Mouse (Mus musculus) embryonic facial prominence, embryonic 12.5 days (tissue): Measurements from ENCODE around the gene Anapc15-ps. TPM values are rescaled to one million over a fixed set of nuclear protein-coding genes. Genes with fewer than 3 reads are reported as not detected.

Experiments
- ATAC-seq: fragments of 200-750 bp; cut with Nextera tagmentation; 2 replicates; pipeline ENCODE4 v1.8.0; 2017; ENCODE audit not compliant: insufficient number of reproducible peaks, insufficient read depth, low FRiP score, low TSS enrichment
- H3K27ac ChIP-seq: fragments of 300-500 bp; sonication (generic); 2 replicates; pipeline ENCODE4 v1.5.1; 2016; ENCODE audit warnings: mild to moderate bottlenecking
- H3K27me3 ChIP-seq: fragments of 300-500 bp; sonication (generic); 2 replicates; pipeline ENCODE4 v1.6.1; 2016; ENCODE audit warnings: mild to moderate bottlenecking, moderate library complexity
- H3K36me3 ChIP-seq: fragments of 300-500 bp; sonication (generic); 2 replicates; pipeline ENCODE4 v1.6.1; 2016; ENCODE audit warnings: mild to moderate bottlenecking
- H3K4me1 ChIP-seq: fragments of 300-500 bp; sonication (generic); 2 replicates; pipeline ENCODE4 v1.6.1; 2016
- H3K4me2 ChIP-seq: fragments of 300-500 bp; sonication (generic); replicated peaks from 2 replicates; pipeline ENCODE4 v1.6.1; 2016; ENCODE audit warnings: mild to moderate bottlenecking, moderate library complexity
- H3K4me3 ChIP-seq: fragments of 300-500 bp; sonication (generic); 2 replicates; pipeline ENCODE4 v1.5.1; 2016; ENCODE audit warnings: mild to moderate bottlenecking
- H3K9ac ChIP-seq: fragments of 300-500 bp; sonication (generic); 2 replicates; pipeline ENCODE4 v1.6.1; 2016; ENCODE audit warnings: mild to moderate bottlenecking, moderate library complexity
- H3K9me3 ChIP-seq: fragments of 300-500 bp; sonication (generic); 2 replicates; pipeline ENCODE4 v1.6.1; 2016; ENCODE audit warnings: mild to moderate bottlenecking, moderate library complexity
- WGBS: fragments of 180-500 bp; shearing (Covaris S2); methylation state at CpG from one replicate; pipeline ENCODE4 v1.1.7; 2016; 5-methylcytosine and 5-hydroxymethylcytosine counted together
- polyA plus RNA-seq: library from polyadenylated mRNA; unstranded; fragments of >200 nt; fragmentation: Nextera tagmentation; extraction: Ambion mirVana; gene quantifications from 2 replicates; pipeline ENCODE4 v1.2.1, GENCODE M21; 2016

Gene Anapc15-ps
- polyA plus RNA-seq, 1 experiment from 2014 or later: not detected

GRCm38 (mm10) chr10:95679131-95679530 lies 5.9 kb upstream of the Anapc15-ps start:
- Histone ChIP-seq H3K4me3 (no peak overlapping the region), H3K9ac (no peak overlapping the region), H3K27ac (no peak overlapping the region), H3K27me3 (no peaks in the 10 kb centered on the region), H3K4me1 (peaks cover 11% of the 10 kb centered on the region), H3K4me2 (no peak overlapping the region), H3K9me3 (no peaks in the 10 kb centered on the region), H3K36me3 (no peaks in the 10 kb centered on the region)
- 84% methylated on average over 5 of the region's 5 CpGs for WGBS
- no peak for ATAC-seq

GRCm38 (mm10) chr10:95678661-95679060 lies 5.4 kb upstream of the Anapc15-ps start:
- no peak overlapping the region for H3K4me3 ChIP-seq
- H3K27me3 ChIP-seq: no peaks in the 10 kb centered on the region
- peaks cover 11% of the 10 kb centered on the region for H3K4me1 ChIP-seq
- no peak overlapping the region for H3K9ac ChIP-seq
- no peak overlapping the region for H3K4me2 ChIP-seq
- H3K27ac ChIP-seq: no peak overlapping the region
- H3K9me3 ChIP-seq: no peaks in the 10 kb centered on the region
- ATAC-seq: no peak
- WGBS: 80% methylated on average over 2 of the region's 2 CpGs
- H3K36me3 ChIP-seq: no peaks in the 10 kb centered on the region

GRCm38 (mm10) chr10:95678241-95678640 lies 5.0 kb upstream of the Anapc15-ps start:
- Histone ChIP-seq H3K4me3 (no peak overlapping the region), H3K9me3 (no peaks in the 10 kb centered on the region), H3K27me3 (no peaks in the 10 kb centered on the region), H3K27ac (0 out of 2 replicates have a peak overlapping the region, but pooled peaks have one; percentile 11), H3K36me3 (no peaks in the 10 kb centered on the region), H3K9ac (no peak overlapping the region), H3K4me1 (peaks cover 11% of the 10 kb centered on the region), H3K4me2 (peak overlapping the region; percentile 23; the same call in 1 of the 2 replicates)
- 69% methylated on average over 7 of the region's 7 CpGs for WGBS
- ATAC-seq: no peak

GRCm38 (mm10) chr10:95677356-95678109 lies 4.3 kb upstream of the Anapc15-ps start:
- no peaks in the 10 kb centered on the region for H3K36me3 ChIP-seq
- H3K9me3 ChIP-seq: no peaks in the 10 kb centered on the region
- H3K4me2 ChIP-seq: peak overlapping the region; percentile 23
- no peak for ATAC-seq
- 0 out of 2 replicates have a peak overlapping the region, but pooled peaks have one; percentile 11 for H3K27ac ChIP-seq
- WGBS: 58% methylated on average over 22 of the region's 22 CpGs
- H3K4me1 ChIP-seq: peaks cover 11% of the 10 kb centered on the region
- no peaks in the 10 kb centered on the region for H3K27me3 ChIP-seq
- no peak overlapping the region for H3K9ac ChIP-seq
- H3K4me3 ChIP-seq: no peak overlapping the region

- Histone ChIP-seq H3K27ac (no peak overlapping the region), H3K27me3 (no peaks in the 10 kb centered on the region), H3K9ac (no peak overlapping the region), H3K4me1 (peaks cover 11% of the 10 kb centered on the region), H3K9me3 (no peaks in the 10 kb centered on the region), H3K36me3 (no peaks in the 10 kb centered on the region), H3K4me2 (no peak overlapping the region), H3K4me3 (no peak overlapping the region)
- 75% methylated on average over 5 of the region's 5 CpGs for WGBS
- ATAC-seq: no peak
Measured at GRCm38 (mm10) chr10:95676991-95677355, 3.7 kb upstream of the Anapc15-ps start.

GRCm38 (mm10) chr10:95676387-95676786 lies 3.1 kb upstream of the Anapc15-ps start:
- peaks cover 11% of the 10 kb centered on the region for H3K4me1 ChIP-seq
- no peak for ATAC-seq
- WGBS: 90% methylated on average over 2 of the region's 2 CpGs

GRCm38 (mm10) chr10:95670781-95671780 lies 2.2 kb downstream of the Anapc15-ps start:
- H3K9me3 ChIP-seq: no peaks in the 10 kb centered on the region
- no peak for ATAC-seq
- H3K27ac ChIP-seq: no peak overlapping the region
- WGBS: 86% methylated on average over 21 of the region's 21 CpGs
- no peak overlapping the region for H3K4me3 ChIP-seq
- H3K36me3 ChIP-seq: no peaks in the 10 kb centered on the region
- H3K4me1 ChIP-seq: no peaks in the 10 kb centered on the region
- no peak overlapping the region for H3K4me2 ChIP-seq
- H3K27me3 ChIP-seq: no peaks in the 10 kb centered on the region
- H3K9ac ChIP-seq: no peak overlapping the region

More at GRCm38 (mm10) chr10:95676387-95676786, 3.1 kb upstream of the Anapc15-ps start:
- no peak overlapping the region for H3K9ac ChIP-seq
- no peak overlapping the region for H3K4me3 ChIP-seq
- no peaks in the 10 kb centered on the region for H3K36me3 ChIP-seq
- H3K27ac ChIP-seq: no peak overlapping the region
- H3K27me3 ChIP-seq: no peaks in the 10 kb centered on the region
- H3K4me2 ChIP-seq: no peak overlapping the region
- no peaks in the 10 kb centered on the region for H3K9me3 ChIP-seq

- ATAC-seq: no peak
- Histone ChIP-seq H3K36me3 (no peaks in the 10 kb centered on the region), H3K9me3 (no peaks in the 10 kb centered on the region), H3K27ac (no peak overlapping the region), H3K27me3 (no peaks in the 10 kb centered on the region), H3K4me1 (no peaks in the 10 kb centered on the region), H3K4me2 (no peak overlapping the region), H3K4me3 (no peak overlapping the region), H3K9ac (no peak overlapping the region)
- 84% methylated on average over 4 of the region's 4 CpGs for WGBS
Measured at GRCm38 (mm10) chr10:95669872-95670271, 3.4 kb downstream of the Anapc15-ps start.

- Histone ChIP-seq H3K4me2 (no peak overlapping the region), H3K27me3 (no peaks in the 10 kb centered on the region), H3K4me1 (no peaks in the 10 kb centered on the region), H3K36me3 (no peaks in the 10 kb centered on the region), H3K4me3 (no peak overlapping the region), H3K27ac (no peak overlapping the region), H3K9me3 (no peaks in the 10 kb centered on the region), H3K9ac (no peak overlapping the region)
- 82% methylated on average over 3 of the region's 3 CpGs for WGBS
- no peak for ATAC-seq
Measured at GRCm38 (mm10) chr10:95669034-95669433, 4.2 kb downstream of the Anapc15-ps start.

- Histone ChIP-seq H3K27ac (no peak overlapping the region), H3K9ac (no peak overlapping the region), H3K4me2 (no peak overlapping the region), H3K4me3 (no peak overlapping the region), H3K36me3 (no peaks in the 10 kb centered on the region), H3K27me3 (no peaks in the 10 kb centered on the region), H3K9me3 (no peaks in the 10 kb centered on the region), H3K4me1 (no peaks in the 10 kb centered on the region)
- no peak for ATAC-seq
- WGBS: 48% methylated on average over 3 of the region's 3 CpGs
Measured at GRCm38 (mm10) chr10:95667371-95668030, 5.8 kb downstream of the Anapc15-ps start.

GRCm38 (mm10) chr10:95666791-95667190 lies 6.5 kb downstream of the Anapc15-ps start:
- Histone ChIP-seq H3K36me3 (no peaks in the 10 kb centered on the region), H3K9me3 (no peaks in the 10 kb centered on the region), H3K27ac (no peak overlapping the region), H3K4me2 (no peak overlapping the region), H3K4me1 (no peaks in the 10 kb centered on the region), H3K27me3 (no peaks in the 10 kb centered on the region), H3K9ac (no peak overlapping the region), H3K4me3 (no peak overlapping the region)
- no peak for ATAC-seq
- WGBS: 73% methylated on average over 2 of the region's 2 CpGs
